Mouse (Mus musculus) T-helper 1 cell (primary cell): ENCODE data around the gene Rab25.
"Not testable (repeated sequence)": the region's sequence is repeated elsewhere in the genome, so short reads cannot be mapped to it uniquely, and the experiment has no call there.

ENCODE experiments used
- in situ Hi-C: fragments of 300-600 bp; cut with MboI, MseI; formaldehyde crosslinking; loops from one replicate; pipeline ENCODE4 v1.15.1; 2025; ENCODE audit warnings: high pct_unique_total_duplicates

Rab25 gene

DNA sequence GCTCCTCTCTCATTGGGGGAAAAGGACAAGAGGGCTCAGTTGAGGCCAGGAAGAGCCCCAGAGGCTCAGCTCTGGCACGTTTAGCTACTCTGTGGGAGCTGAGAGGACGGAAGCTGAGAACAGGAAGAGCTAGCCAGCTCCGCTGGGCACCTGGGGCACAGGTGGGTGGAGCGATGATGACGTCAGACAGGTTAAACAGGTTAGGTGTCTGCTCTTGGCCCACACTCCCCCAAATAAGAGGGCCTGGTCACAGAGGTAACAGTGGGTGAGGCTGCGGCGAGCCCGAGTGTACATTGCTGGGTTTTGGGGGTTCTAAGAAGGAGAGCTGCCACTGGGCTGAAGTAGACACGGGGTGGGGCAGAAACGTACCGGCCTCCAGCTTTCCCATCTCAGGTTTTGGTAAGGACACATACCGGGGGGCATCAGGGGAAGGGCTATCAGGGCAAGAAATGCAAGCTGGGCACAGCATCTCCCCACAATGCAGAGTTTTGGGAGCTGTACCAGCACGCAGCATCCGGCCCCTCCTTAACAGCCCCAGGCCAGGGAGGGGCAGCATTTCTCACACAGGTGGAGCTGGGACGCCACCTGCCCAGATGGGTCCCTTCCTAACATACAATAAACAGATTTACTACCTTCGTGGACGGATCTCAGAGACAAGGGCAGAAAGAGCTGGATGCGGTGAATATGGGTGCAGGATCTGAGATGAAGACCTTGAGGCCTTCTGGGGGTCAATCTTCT, at the start of gene Rab25:
TSS of gene Rab25 (minus strand) at position 121 of the 738 bp plus-strand sequence.
- in situ Hi-C loops = no loop called here

DNA sequence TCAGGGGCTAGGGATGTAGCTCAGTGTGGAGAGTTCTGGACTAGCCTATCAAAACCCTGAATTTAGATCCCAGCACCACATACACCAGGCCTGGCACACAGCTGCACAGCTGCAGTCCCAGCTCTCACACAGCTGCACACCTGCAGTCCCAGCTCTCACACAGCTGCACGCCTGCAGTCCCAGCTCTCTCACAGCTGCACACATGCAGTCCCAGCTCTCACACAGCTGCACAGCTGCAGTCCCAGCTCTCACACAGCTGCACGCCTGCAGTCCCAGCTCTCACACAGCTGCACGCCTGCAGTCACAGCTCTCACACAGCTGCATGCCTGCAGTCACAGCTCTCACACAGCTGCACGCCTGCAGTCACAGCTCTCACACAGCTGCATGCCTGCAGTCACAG, 48.4 kb upstream of the Rab25 start:
- in situ Hi-C loops = not testable (repeated sequence)

DNA sequence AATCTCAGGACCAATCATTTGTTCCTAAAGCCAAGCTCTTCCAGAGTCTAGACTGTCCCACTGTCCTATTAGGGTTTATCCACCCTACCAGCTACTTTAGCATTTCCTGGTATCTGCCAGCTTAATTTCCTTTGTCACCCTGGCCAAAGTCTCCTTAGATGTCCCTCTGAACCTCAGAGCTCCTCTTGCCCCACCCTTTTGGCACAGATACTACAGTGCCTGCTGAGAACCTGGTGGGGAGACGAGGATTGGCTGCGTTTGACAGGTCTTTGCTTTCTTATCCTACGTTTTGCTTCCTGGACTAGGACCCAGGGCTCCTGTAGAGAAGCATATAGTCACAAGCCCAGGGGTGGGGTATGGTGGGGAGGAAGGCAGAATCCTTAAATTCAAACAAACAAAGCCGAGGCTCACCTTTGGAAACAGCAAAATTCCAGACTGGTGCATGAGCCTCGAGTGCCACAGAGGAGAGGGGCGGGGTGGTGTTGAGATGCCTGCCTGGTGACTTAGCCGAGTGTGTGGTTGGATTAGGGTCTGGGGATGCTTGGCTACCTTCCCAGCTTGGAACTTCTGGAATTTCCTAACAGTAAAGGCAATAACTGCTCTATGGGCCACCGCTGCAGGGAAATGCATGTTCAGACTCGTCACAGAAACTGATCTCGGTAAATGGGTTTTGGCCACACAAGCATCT, 45.9 kb upstream of the Rab25 start:
- in situ Hi-C loops = no loop called here

DNA sequence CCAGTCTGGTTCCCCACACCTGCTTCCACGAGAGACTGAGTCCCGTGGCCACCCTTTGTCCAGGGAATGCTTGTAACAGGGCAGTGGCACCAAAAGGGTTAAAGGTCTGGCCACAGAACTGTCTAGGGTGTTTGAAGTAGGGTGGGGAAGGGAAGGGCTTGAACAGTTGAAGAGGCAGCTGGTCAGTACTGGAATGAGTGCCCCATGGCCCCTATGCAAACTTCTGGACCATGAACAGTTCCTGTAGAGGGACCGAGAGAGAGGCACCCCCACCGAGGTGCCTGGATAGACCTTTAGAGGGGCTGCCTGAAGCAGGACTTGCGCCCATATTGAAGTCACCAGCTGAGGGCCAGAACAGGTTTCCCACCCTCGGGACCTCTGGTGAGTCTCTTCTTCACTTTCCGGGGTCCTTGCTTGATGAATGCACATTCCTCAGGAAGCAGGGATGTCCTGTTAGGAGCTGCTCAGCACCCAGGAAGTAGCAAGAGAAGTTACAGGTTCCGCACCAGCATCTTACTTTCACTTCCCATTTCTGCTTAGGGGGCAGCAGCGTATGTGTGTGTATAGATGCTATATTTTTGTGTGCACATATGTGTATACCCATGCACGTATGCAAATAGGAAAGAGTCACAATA, 45.0 kb upstream of the Rab25 start:
- in situ Hi-C loops = no loop called here

DNA sequence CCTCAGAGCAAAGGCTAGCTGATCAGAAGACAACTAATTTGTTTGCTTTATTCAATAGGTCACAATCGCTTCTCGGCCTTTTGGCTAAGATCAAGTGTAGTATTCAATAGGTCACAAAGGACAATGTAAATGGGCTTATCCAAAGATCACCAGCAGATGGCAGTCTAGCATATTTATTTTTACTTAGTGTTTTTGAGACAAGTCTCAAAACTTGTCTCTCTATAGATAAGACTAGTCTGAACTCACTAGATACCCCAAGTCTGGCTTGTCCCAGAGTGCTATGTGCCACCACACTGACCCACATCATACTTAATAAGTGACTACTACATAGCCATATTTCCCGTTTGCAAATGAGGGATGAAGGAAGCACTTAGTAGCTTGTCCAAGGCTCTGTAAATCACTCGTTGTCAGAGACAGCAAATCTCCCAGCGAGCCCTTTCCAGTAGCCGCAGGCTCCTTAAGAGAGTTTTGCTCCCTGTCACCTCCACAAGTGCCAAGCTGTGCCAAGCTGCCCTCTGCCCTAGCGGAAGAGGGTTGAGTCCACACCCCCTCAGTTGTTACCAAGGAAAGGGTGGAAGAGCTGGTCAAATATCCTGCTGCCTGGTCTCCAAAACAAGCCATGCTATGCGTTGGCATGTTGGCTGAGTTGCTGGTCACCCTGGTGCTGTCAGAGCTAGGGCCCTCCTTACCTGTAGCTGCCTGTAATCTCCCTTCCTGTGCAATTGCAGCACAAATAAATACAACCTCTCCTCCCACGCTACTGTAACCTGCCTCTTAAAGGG, 44.0 kb upstream of the Rab25 start:
- in situ Hi-C loops = no loop called here

DNA sequence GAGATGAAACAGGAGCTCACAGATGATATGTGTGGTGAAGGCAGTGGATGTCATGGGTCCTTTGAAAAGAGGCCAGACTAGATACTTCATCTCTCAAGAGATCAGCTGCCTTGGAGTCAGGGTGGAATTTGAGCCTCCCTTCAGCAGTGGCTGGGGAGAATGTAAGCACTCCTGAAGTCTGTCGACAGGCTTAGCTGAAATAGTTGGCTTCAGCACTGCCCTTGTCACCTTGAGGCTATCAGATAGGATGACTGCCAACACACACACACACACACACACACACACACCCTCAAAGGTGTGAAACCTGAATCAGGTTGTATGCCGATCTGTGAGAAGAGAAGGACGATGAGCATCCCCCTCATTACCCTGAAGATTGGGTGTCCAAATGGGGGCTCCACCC, 42.9 kb upstream of the Rab25 start:
- in situ Hi-C loops = no loop called here

DNA sequence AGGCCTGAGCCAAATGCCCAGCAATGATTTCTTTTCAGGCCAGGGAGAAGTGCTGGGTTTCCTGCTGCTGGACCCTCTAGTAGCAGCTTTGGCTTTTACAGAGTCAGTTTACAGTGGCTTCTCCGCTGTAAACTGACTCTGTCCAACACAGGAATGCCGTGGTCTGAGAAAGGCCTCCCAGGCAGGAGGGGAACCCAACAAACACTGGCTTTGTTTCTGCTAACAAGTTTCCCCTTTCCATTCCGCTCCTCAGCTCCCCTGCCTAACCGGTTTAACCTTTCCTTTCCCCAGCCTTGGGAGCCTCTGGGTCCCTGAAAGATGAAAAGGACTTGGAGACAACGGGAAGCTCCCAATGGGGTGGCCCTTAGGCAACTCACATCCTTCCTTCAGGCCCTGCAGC, 42.1 kb upstream of the Rab25 start:
- in situ Hi-C loops = no loop called here

DNA sequence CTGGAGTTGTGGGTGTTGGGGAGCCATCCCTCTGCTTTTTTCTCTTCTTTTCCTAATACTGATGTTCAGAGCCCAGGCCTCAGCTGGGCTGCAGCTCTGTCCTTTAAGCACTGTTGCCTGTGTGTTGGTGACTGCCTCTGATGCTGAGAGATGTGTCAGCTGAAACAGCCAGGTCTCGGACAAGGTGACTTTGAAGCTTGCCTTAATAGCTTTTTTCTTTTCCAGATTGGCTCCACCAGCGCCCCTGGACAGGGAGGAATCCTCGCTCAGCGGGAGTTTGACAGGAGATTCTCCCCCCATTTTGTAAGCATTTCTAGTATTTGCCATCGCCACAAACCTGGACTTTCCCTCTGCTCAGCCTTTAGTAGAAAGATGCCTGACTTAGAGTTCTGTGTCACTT, 38.5 kb upstream of the Rab25 start:
- in situ Hi-C loops = no loop called here

DNA sequence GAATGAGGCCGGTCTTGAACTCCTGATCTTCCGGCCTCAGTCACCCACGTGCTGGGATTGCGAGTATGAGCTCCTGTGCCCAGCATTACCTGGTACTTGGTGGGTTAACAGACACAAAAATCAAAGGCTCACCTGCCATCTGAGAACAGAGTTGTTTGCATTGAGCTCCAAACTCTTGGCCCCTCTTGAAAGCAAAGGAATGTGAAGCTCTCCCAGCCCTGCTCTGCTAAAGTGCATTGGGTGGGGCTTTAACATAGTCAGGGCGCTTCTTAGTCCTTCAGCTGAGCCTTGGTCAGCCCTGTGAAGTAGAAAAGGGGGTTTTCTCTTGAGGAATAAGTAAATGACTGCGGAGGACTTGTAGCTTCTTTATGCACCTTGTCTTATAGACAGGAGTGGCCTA, 37.7 kb upstream of the Rab25 start:
- in situ Hi-C loops = no loop called here

DNA sequence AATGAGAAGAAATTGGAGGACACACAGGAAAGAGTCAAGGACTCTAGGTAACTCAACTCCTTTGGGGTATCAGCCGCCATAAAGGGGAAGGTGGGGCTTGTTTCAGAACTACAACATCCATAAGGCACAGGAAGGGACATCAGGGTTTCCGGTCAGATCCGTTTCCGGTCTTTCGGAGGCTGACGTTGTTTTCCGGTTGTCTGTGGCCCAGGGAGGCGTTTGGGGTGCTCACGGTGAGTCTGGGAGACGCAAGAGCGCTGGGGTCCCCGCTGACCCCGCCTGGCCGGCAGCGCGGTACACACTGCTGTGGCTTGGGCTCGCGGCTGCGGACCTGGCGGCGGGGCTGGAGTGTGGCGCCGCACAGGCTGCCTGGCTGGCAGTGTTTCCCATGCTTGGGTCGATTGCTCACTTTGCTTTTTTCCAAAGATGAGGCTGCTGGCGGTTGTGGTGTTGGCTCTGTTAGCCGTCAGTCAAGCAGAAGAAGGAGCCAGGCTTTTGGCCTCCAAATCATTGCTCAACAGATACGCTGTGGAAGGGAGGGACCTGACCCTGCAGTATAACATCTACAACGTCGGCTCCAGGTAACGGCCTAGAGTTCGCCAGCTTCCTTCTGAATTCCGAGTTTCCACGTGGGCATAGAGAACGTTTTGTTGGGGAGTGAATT, 31.5 kb upstream of the Rab25 start:
- in situ Hi-C loops = no loop called here

DNA sequence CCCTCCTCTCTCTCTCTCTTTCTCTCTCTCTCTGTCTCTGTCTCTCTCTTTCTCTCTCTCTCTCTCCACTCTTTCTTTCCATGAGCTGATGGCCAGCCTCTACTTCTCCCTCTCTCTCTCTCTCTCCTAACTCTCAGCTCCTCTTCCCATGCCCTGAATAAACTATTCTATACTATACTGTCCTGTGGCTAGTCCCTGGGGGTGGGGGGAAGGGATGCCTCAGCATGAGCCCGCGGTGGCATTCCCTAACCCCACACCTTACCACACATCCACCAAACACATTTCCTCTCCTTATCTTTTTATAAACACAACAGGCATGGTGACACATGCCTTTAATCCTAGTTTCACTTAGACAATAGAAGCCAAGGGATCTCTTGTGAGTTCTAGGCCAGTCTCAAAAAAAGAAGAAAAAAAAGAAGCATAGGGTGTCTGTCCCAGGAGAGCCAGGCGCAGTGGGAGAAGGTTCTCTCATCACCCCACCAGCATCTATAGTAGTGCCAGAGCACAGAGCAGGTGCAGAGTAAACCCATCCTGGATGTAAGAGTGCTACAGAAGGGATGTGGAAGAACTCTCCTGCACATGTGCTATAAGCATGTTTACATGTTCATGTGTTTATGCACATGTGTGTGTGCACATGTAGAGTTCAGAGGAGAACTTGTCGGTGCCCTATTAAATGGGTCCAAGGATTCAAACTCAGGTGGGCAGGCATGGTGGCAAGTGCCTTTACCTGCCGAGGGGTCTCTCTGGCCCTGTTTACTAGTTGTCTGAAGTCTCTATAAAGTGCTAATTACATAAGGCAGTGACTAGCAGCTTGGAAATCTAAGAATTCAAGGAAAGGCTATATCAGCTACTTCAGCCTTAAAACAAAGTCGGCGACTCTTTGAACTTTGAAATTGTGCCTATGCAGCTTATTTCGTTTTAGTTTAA, 30.7 kb upstream of the Rab25 start:
- in situ Hi-C loops = no loop called here

DNA sequence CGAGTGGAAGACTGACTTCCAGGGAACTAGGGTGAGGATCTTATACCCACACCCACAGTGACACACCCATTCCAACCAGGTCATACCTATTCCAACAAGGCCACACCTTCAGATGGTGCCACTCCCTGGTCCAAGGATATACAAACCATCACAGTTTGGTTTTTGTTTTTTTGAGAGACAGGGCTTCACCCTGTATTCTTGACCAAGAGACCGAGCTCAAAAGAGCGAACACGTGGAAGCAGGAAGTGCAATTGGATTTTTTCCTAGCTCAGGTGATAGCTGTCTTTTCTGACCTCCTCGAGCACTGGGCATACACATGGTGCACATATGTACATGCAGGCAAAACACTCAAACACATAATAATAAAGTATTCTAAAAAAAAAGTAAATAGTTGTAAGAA, 29.7 kb upstream of the Rab25 start:
- in situ Hi-C loops = not testable (repeated sequence)

DNA sequence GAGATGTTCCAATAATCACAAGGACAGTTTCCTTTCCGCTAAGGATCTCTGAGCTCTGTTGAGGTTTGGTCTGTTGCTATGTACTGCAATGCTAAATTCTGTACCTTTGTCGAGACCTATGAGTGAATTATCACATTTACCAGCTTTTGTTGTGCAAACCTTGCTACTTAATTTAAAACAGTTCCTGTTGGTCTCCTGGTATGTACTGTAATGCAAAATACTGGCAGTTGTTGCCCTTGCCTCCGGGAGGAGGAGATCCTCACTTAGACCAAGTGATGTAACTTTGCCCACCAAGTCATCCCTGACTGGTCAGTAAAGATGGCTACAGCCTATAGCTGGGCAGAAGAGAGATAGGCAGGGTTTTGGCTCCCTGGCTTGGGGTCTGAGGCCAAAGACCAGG, 27.4 kb upstream of the Rab25 start, which contains the start of gene Ssr2:
TSS of gene Ssr2 (plus strand) at position 337 of the 400 bp plus-strand sequence.
- in situ Hi-C loops = no loop called here

DNA sequence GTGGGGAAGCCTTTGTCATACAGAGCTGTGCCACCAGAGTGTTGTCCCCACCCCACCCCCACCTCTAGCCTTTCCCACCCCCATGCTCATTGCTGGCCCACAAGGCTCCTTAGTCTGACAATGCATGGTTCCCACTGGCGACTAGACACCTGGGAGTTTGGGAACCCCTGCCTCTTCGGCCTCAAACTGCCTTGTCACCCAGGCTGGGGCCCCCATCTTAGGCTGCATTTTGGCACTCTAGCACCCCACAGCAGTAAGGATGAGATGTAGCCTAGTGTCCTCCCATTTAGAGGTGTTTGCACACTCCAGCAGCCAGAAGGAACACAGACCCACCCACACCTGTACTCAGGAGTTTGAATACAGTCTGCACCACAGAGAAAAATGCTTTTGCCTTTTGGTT, 25.7 kb upstream of the Rab25 start:
- in situ Hi-C loops = no loop called here

DNA sequence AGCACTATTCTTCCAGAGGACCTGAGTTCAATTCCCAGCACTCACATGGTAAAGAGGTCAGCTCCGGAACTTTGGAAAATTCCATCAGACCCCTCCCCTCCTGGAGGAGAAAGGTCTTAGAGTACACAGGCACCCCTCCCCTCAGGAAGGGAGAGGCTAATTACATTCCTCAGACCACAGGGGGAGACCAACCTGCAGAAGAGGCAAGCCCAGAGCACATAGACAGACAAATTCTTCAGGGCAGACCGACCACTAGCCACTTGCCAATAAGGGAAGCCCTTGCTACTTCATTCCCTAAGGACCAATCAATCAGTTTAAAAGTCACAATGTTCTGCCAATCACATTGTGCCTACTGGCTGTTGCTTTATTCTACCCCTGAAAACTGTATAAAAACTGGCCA, 24.7 kb upstream of the Rab25 start:
- in situ Hi-C loops = no loop called here

DNA sequence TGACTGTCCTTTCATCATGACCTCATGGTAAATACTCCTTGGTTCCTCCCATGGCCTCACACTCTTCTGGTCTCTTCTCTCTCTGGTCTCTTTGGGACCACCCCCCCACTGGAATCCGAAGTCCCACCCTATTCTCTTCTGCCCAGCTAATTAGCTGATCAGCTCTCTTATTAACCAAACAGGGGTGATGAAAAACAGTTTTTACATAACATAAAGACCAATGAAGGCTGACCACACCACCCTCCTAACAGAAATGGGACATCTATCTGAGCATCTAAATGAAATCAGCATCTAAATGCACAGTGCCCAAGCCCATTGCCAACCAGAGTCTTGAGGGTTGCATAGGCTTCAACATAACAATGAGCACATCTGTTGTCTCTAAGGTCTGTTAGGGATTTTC, 23.8 kb upstream of the Rab25 start:
- in situ Hi-C loops = no loop called here

DNA sequence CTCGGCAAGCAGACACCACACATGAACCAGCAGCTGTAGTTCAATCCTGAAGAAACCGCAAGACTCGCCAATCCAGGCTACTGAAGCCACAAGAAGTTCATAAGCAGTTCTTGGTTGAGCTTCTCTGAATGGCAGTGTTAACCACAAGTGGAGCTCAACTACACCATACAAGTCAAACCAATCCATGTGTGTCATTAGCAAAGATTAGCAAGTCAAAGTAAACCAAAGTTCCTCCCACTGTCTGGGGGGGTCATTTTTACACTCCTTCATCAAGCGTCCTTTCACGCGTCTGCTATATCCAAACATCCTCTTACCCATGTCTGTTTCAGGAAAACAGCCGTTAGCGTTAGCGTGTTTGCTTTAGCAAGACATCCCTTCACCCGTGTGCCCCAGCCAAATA, 22.2 kb upstream of the Rab25 start:
- in situ Hi-C loops = no loop called here

DNA sequence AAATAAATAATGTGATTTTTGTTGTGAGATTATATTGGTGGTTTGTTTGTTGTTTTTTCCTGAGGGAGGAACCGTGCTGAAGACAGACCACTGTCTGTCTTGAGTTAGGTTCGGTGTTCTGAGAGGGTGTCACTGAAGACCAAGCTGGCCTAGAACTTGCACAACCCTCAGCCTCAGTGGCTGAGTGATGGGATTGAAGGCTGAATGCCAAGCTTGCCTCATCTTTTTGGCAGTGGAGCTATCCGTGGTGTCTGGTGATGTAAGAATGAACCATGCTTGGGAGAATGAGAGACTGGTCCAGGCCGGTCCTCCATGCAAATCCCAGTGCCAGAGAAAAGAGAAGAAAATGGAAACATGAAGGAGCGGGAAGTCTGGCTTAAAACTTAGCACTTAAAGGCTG, 21.6 kb upstream of the Rab25 start:
- in situ Hi-C loops = no loop called here

DNA sequence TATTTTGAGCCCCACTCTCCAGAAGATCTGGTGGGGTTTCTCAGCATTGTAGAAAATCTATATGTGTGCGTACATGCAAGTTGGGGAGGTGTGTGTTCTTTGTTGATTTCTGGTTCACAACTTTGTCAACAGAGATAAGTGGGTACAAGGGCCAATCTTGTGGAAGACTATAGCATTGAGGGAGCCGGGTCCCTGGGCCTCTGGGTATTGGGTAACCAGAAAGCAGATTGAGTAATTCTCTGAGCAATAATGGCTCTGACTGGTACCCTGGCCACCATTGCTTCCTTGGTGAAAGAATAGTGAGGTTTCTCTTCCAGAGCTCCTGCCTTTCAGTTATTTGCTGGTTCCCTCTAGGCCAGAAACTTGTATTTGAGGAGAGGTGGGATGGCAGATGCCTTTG, 21.0 kb upstream of the Rab25 start:
- in situ Hi-C loops = no loop called here

DNA sequence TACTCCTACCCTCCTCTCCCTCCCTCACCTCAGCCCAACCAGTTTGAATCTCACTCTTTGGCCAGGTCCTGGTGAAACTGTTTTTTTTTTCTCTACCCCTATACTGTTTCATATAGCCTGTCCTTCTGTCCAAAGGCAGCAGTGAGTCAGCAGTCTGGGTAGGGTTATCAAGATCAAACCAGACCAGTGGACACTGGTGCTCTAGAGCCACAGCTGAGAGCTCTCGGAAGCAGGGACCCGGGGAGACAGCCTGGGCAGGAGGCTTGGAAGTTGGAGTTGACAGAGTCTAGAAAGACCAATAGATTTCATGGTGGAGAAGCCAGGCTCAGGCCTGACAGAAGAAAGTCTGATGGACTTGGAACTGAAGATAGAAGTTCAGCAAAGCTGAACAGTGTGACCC, 20.5 kb upstream of the Rab25 start:
- in situ Hi-C loops = no loop called here

DNA sequence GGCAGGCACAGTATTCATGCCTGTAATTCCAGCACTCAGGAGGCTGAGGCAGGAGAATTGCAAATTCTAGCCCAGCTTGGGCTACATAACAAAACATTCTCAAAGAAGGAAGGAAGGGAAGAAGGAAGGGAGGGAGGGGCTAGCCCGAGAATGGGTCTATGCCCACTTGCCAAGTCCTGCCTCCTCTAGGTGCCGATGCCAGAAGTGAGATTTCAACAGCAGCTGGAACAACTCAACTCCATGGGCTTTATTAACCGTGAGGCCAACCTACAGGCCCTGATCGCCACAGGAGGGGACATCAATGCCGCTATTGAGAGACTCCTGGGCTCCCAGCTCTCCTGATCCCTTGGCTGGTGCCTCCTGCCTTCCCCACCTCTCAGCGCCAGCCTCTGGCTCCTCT, 19.8 kb upstream of the Rab25 start:
- in situ Hi-C loops = no loop called here
